Comparison of ENCODE assay signal across 13 mouse cellular contexts in the genomic region with DNA sequence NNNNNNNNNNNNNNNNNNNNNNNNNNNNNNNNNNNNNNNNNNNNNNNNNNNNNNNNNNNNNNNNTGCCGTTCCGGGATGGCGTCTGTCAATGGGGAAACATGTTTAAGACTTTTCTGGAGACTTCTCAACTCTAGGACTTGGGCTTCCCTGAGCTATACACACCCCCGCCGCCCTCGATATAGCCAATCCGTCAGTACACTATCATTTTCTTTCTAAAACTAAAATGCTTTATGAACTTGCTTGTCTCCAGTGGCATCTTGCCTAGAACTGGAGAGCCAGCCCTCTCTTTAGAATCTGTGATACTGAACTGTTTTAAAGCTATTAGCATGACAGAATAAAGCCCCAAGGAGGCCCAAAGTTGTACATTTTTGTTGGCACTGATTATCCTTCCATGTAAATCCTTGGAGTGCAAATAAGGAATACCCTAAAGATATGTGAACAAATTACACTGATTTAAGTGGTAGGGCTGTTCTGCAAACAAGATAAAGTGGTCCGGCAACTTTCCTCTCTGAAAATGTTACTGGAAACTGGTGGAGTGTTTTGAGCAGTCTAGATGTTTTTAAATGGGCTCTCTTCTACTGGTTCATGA. TPM values are rescaled to one million over a fixed set of nuclear protein-coding genes. Genes with fewer than 3 reads are reported as not detected.
A peak's percentile ranks its signal among the peaks of the same experiment; 100 is the strongest.
DNase-seq lines count a peak whose midpoint lies in the region; ATAC-seq lines count a peak whose summit lies in the region.
"Had no signal": no experiment of that assay in that cellular context is flagged by ENCODE, and none has a peak within 500 bp of the region (broad histone marks: within the 10 kb centered on the region; RNA-seq: fewer than 3 reads in every experiment).

No protein-coding gene starts in this region.

- peak overlapping the region; percentile 96 for H3K27ac ChIP-seq in hindbrain, embryonic 10.5 days
- peak overlapping the region; percentile 65 for H3K27ac ChIP-seq in midbrain, embryonic 16.5 days (ENCODE audit: low read length)

- peak overlapping the region; percentile 54 for H3K4me2 ChIP-seq in midbrain, embryonic 16.5 days (ENCODE audit: low read length)

- DNase-seq in Muller cell, postnatal 12 days (ENCODE audit: inconsistent ontology term) = peak; percentile 27
- peak; percentile 60 for DNase-seq in embryo, embryonic 11 days
- DNase-seq in hindbrain, embryonic 10.5 days (ENCODE audit: low spot score) = peak; percentile 43
- no peak for DNase-seq in lung, postnatal 36 days
- DNase-seq in adrenal gland, postnatal 4 days (ENCODE audit: low spot score in 2 of 2) = no peak
- DNase-seq in cerebellum, adult 9-10 months = no peak
- DNase-seq: heart, adult 11 months; right cerebral cortex, postnatal 4 days; thymus, adult 2 months had no signal

- H3K9ac ChIP-seq in midbrain, embryonic 16.5 days (ENCODE audit: low read depth, low read length) = no peak overlapping the region

- no peaks in the 10 kb centered on the region for H3K9me3 ChIP-seq in hindbrain, embryonic 10.5 days
- no peaks in the 10 kb centered on the region for H3K9me3 ChIP-seq in midbrain, embryonic 16.5 days (replicated peaks; ENCODE audit: control insufficient read depth, low read length, poor library complexity, severe bottlenecking)

- peaks cover 19% of the 10 kb centered on the region for H3K36me3 ChIP-seq in hindbrain, embryonic 10.5 days
- no peaks in the 10 kb centered on the region for H3K36me3 ChIP-seq in midbrain, embryonic 16.5 days (ENCODE audit: control insufficient read depth, insufficient read depth, low read length)

- no peak for ATAC-seq in midbrain, embryonic 16.5 days
- ATAC-seq: intestine, embryonic 16.5 days had no signal

- H3K27me3 ChIP-seq in hindbrain, embryonic 10.5 days (ENCODE audit: insufficient read depth, poor library complexity, severe bottlenecking) = peaks cover 85% of the 10 kb centered on the region
- H3K27me3 ChIP-seq in midbrain, embryonic 16.5 days (ENCODE audit: control insufficient read depth, insufficient read depth, low read depth, low read length) = peaks cover 8% of the 10 kb centered on the region; the same call in 1 of the 2 replicates

- peak overlapping the region; percentile 84 for H3K4me3 ChIP-seq in hindbrain, embryonic 10.5 days
- peak overlapping the region; percentile 9 for H3K4me3 ChIP-seq in midbrain, embryonic 16.5 days (ENCODE audit: low read depth, low read length)

- WGBS in hindbrain, embryonic 10.5 days = under 1% methylated on average over 8 of the region's 8 CpGs
- 4% methylated on average over 8 of the region's 8 CpGs for WGBS in midbrain, embryonic 16.5 days

- H3K4me1 ChIP-seq in hindbrain, embryonic 10.5 days (replicated peaks) = peaks cover 81% of the 10 kb centered on the region
- peaks cover 34% of the 10 kb centered on the region for H3K4me1 ChIP-seq in midbrain, embryonic 16.5 days (ENCODE audit: control insufficient read depth, insufficient read depth, low read length)

RNA-seq across cellular contexts. Expression of gene Sox21, which starts 4.4 kb away (rescaled TPM):
- 7.6 and 9.3 TPM in 2 replicates for polyA plus RNA-seq in hindbrain, embryonic 10.5 days (2016; fragmentation: Nextera tagmentation; extraction: Ambion mirVana)
- polyA plus RNA-seq in midbrain, embryonic 16.5 days (2015; fragmentation: Nextera tagmentation; extraction: Ambion mirVana) = 6.4 and 8.0 TPM in 2 replicates
- under 1 TPM; 0.11 to 0.17 TPM for total RNA-seq in adrenal gland, postnatal 4 days (2021)
- polyA plus RNA-seq: intestine, embryonic 16.5 days; liver, embryonic 16.5 days had no signal

RNA-seq across cellular contexts. Expression of gene Gm9376, which starts 34.3 kb away (rescaled TPM):
- not detected in 2 replicates for polyA plus RNA-seq in hindbrain, embryonic 10.5 days (2016; fragmentation: Nextera tagmentation; extraction: Ambion mirVana)
- polyA plus RNA-seq in midbrain, embryonic 16.5 days (2015; fragmentation: Nextera tagmentation; extraction: Ambion mirVana) = not detected in 2 replicates
- not detected for total RNA-seq in adrenal gland, postnatal 4 days (2021)
- total RNA-seq: left cerebral cortex, adult 18-20 months had no signal
- polyA plus RNA-seq: intestine, embryonic 16.5 days; liver, embryonic 16.5 days; thymus, adult 2 months had no signal

Comparison
In these comparisons a context has a peak if more than half of its experiments do, and no peak if none do; other contexts are left out.
1. DNase-seq: peak in Muller cell, postnatal 12 days (single experiment), embryo, embryonic 11 days (single experiment) and hindbrain, embryonic 10.5 days (single experiment); none in lung, postnatal 36 days (single experiment), adrenal gland, postnatal 4 days (0 of 2) and cerebellum, adult 9-10 months (single experiment).